Mouse (Mus musculus): ENCODE measurements around the gene Tenm3.
A peak's percentile ranks its signal among the peaks of the same experiment; 100 is the strongest.

Gene Tenm3

GRCm38 (mm10) chr8:48843931-48844285 lies at the start of gene Tenm3:
Gene Tenm3 (minus strand): TSS chr8:48843951.
- peak; percentile 80 for DNase-seq

- peak in 1 of 2 experiments; percentile 3 for DNase-seq
Measured at GRCm38 (mm10) chr8:48890216-48890765, 46.5 kb upstream of the Tenm3 start.

GRCm38 (mm10) chr8:48884270-48884669 lies 40.5 kb upstream of the Tenm3 start:
- no peak for DNase-seq

GRCm38 (mm10) chr8:48880585-48880984 lies 36.8 kb upstream of the Tenm3 start:
- DNase-seq = peak; percentile 12

DNA sequence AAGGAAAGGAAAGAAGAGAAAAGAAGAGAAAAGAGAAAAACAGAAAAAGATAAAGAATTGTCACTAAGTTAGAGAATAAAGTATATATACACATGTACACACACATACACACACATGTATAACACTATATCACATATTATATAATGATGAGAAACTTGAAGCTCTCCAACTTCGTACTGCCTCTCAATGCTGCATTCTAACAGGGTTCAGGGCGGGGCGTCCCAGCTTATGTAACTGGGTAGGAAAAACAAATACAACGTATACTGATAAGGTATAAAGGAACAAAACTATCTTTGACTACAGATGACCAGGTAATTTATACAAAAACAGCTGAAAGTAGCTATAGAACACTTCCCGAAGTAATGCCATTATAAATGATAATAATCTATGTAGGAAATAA lies 22.2 kb upstream of the Tenm3 start:
- no peak for DNase-seq

DNA sequence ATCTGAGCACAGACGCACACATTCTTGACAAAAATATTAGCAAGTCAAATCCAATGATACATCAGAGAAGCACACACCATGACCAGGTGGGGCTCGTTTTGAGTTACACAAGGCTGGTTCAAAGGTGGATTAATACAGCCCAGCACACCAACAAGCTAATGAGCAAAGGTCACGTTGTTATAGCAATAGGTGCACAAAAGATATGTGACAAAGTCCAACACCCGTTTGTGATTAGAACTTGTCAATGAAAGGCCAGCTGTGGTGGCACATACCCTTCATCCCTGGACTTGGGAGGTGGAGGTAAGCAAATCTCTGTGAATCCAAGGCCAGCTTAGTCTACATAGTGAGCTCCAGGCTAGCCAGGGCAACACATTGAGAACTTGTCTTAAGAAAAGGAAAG lies 21.7 kb upstream of the Tenm3 start:
- no peak for DNase-seq

- peak; percentile 27 to 52 for DNase-seq
Measured at GRCm38 (mm10) chr8:48850223-48851010, 6.7 kb upstream of the Tenm3 start.

GRCm38 (mm10) chr8:48849091-48849616 lies 5.4 kb upstream of the Tenm3 start:
- DNase-seq = peak in 1 of 2 experiments; percentile 11

DNA sequence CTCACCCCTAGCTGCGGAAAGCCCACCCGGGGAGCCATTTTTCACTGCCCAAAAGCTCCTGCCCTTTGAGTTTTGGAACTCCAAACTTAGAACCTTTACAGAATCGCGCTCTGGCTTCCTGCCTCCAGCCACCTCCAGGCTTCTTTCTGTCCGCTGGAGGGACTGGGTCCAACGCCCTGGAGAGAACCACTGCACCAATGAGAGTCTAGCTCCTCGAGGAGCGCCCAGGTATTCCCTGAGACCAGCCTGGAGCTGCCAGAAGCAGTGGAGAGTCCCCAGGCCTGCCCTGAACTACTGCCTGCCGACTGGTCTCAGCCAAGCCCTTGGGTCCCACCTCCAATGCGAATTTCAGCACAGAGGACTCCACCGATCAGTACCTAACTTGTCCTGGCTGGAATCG lies 1.2 kb upstream of the Tenm3 start:
- peak; percentile 12 for DNase-seq

- DNase-seq = peak; percentile 5 to 18
Measured at GRCm38 (mm10) chr8:48844370-48844905, 687 bp upstream of the Tenm3 start.

GRCm38 (mm10) chr8:48842991-48843930 lies 490 bp downstream of the Tenm3 start:
- DNase-seq = peak; percentile 79 to 82

DNA sequence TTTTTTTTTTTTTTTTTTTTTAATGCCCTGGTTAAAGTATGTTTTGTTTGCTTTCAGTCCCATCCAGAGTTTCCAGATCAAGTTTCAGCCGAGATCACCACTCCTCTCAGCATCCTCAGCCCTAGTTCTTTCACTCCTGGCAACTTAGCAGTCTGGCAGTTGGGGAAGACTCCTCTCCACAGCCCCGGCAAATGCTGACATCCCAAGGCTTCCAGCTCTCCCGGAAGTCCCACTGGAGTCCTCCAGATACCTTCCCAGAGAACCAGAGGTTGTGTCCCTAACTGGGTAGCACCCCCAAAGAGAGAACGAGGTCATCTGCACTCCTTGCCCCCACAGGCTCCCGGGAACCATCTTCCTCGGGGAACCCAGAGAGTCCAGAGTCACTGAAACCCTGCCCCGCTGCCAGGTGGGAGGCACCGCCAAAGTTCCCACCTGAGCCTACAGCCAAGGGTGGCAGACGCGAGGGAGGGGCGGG lies 1.2 kb downstream of the Tenm3 start:
- no peak for DNase-seq

- no peak for DNase-seq
Measured at GRCm38 (mm10) chr8:48842035-48842434, 1.7 kb downstream of the Tenm3 start.

DNA sequence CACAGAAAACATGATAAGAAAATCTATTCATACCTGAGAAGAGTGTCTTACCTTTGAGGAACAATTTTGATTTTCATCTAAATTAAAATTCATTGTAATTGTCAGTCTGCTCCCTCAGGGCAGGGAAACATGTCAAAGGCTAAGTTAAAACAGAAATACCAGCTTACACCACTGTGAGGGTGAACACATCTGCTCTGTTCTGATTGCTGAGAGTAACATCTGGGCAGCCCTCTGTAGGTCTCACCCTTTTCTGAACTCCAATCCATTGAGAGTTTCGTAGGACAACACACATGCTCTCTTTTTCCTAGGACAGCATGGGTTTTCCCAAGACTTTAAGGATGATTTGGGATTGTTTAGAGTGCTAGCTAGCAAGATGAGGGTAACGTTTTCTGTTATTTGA lies 8.0 kb downstream of the Tenm3 start:
- DNase-seq = no peak

DNA sequence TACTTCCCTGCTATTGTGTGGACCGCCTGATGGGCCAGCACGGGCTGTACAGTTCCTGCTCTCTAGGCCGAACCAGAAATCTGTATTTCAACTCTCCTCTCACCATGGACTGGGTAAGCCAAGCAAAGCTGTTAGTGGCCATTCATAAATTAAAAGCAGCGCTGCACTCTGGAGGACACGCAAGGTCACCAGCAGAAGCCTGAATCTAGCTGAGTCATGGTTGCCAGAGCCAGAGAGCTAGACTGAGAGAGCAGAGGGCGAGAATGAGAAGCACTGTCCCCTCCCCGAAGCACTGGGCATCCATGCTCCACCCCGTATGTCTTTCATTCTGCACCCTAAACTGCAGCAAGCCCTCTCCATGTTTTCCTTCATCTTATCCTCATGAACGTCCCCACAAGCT lies 16.3 kb downstream of the Tenm3 start:
- no peak for DNase-seq

- no peak for DNase-seq
Measured at GRCm38 (mm10) chr8:48825666-48826065, 18.1 kb downstream of the Tenm3 start.

DNA sequence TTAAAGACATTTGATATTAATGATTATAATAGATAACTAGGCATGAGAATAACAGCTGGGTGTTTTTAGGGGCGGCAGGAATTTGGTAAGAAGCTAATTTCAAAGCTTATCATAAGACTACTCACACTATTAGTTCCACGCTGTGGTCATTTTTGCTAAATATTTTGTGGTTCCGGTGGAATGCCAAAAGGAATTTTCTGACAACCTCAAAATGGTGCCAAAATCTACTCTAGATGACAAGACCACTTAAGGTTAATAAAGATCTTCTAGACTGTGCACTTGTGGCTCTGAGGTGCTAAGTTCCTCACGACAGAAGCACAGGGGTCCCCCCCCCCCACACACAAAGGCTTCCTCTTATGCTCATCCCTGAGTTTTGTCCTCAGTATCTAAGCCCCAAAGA lies 21.5 kb downstream of the Tenm3 start:
- DNase-seq = no peak

- no peak for DNase-seq
Measured at GRCm38 (mm10) chr8:48819962-48820361, 23.8 kb downstream of the Tenm3 start.

DNA sequence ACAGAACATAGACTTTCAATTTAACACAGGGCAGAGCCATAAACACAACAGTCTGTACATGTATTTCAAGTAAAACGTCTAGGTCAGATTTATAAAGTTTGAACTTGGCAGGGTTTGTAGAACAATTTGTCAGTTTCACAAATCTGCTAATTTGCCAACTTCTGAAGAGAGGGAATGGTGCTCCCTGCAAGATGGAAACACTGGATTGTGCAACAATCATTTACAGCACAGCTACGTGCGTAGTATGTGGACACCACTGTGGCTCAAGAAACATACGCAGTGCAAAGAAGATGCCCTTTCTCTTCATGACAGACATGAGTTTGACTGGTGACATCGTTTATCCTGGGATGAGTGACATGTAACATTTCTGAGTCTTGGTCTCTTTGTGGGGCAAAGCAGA lies 24.4 kb downstream of the Tenm3 start:
- DNase-seq = no peak

GRCm38 (mm10) chr8:48816941-48817340 lies 26.8 kb downstream of the Tenm3 start:
- DNase-seq = no peak

- no peak for DNase-seq
Measured at GRCm38 (mm10) chr8:48812196-48812741, 31.5 kb downstream of the Tenm3 start.

DNA sequence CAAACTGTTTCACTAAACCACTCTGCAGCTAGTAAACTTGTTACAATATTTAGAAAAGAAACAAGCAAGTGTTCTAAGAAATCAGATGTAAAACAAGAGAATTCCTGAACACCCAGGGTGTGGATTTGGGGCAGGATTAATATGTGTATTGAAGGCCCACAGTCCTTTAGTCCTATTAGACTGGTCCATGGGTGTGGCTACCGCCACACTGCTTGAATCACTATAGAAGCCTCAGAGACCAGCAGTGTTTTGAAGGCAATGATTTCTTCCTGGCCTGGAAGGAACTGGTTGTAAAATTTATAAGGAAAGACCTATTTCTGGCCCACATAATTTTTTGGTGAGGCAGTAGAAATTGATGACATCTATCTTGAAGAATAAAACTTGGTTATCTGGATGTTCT lies 33.1 kb downstream of the Tenm3 start:
- DNase-seq = no peak

- no peak for DNase-seq
Measured at GRCm38 (mm10) chr8:48809104-48809503, 34.6 kb downstream of the Tenm3 start.

All from cerebellum, postnatal 10 days (tissue).